Mouse (Mus musculus): ENCODE data around the gene Itsn1. TPM values are rescaled to one million over a fixed set of nuclear protein-coding genes. Genes with fewer than 3 reads are reported as not detected.
A peak's percentile ranks its signal among the peaks of the same experiment; 100 is the strongest.

Gene Itsn1
- 100 to 1,000 TPM; 158 to 175 TPM for total RNA-seq (2021)

- peak; percentile 99 for DNase-seq
These were observed at the start of gene Itsn1 for GRCm38 (mm10) chr16:91729066-91729482. Gene Itsn1, plus strand, starts transcription at chr16:91729281.

DNA sequence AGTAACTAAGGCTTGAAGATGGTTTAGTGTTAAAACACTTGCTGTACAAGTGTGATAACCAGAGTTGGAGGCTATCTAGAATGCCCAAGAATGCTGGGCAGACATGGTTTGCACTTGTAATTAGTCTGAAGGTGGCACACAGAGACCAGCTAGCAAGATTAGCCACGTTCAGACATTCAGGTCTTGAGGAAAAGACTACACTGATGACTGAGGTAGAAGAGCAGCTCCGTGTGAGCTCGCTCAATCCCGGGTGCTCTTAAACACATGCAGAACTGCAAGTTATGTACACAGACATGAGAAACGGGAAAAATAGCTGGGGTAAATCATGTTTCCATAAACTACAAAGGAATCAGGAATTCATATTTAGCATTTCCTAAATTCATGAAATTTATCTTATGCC is 48.4 kb upstream of the Itsn1 start:
- no peak for DNase-seq

DNA sequence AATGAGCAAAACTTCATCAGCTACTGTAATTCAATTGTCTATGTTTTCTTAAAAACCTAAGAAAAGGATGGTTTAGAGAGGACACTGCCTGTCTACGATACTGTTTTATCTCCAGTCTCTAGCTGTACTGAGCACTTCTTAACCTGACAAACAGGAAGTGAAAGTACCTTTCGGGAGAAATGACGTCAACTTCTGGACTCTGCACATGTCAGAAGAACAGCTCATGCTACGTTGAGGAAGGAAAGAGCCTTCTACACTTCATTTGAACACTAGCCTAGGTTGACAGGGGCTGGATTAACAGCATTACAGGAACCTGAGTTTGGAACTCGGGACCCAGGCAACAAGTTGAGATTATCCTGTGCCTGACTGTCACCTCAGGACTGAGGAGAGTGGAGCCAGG is 43.6 kb upstream of the Itsn1 start:
- DNase-seq: no peak

- DNase-seq: no peak
These were observed 42.7 kb upstream of the Itsn1 start for GRCm38 (mm10) chr16:91686369-91686768.

GRCm38 (mm10) chr16:91688023-91688618 is 41.0 kb upstream of the Itsn1 start:
- DNase-seq: no peak

DNA sequence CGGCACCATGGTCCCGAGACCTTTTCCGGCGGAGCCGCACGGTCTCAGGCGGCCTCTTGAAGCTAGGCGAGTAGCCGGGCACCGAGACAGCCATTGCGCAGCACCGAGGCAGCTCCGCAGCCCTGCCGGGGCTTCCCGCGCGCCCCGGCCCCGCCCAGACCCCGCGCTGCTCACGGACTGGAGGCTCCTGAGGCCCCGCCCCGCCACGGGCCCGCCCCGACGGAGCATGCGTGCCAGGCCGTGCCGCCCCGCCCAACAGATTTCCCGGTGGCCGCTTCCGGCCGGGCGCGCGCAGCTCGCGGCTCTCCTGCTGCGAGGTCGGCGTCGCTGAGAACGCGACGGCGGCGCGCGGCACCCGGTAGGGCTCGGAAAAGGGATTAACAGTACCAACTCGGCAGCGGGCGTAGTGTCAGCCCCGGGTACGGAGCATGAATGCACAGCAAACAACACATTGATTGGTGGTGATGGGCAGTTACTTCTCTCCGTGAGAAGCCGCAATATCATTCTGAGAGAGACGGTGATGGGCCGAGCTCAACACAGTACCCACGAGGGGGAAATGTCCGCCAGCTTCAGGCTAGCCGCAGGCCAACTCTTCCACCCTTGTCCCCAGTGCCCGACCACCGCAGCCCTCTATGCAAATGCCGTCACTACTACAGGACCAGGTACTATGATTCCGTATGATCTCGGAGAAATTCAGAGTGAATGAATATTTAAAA is 40.3 kb upstream of the Itsn1 start, which contains the start of gene Donson:
TSS of gene Donson (minus strand) at position 152 of the 716 bp plus-strand sequence.
- peak; percentile 92 for DNase-seq

DNA sequence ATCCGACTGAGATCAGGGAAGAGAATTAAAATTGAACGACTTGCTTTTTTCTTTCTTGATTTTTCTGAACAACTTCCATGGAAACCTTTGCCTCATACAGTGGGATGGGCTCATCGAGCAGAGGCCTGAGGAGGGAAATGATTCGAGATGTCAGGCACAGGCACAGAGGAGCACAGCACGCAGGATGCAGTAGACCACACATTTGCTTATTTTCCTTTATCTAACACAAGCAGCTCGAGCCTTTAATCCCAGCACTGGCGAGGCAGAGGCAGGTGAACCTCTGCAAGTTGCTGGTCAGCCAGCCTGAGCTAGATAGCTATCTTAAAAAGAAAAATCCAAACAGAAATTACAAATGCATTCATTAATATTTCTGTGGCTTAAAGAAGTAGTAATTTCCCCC is 39.3 kb upstream of the Itsn1 start:
- no peak for DNase-seq

DNA sequence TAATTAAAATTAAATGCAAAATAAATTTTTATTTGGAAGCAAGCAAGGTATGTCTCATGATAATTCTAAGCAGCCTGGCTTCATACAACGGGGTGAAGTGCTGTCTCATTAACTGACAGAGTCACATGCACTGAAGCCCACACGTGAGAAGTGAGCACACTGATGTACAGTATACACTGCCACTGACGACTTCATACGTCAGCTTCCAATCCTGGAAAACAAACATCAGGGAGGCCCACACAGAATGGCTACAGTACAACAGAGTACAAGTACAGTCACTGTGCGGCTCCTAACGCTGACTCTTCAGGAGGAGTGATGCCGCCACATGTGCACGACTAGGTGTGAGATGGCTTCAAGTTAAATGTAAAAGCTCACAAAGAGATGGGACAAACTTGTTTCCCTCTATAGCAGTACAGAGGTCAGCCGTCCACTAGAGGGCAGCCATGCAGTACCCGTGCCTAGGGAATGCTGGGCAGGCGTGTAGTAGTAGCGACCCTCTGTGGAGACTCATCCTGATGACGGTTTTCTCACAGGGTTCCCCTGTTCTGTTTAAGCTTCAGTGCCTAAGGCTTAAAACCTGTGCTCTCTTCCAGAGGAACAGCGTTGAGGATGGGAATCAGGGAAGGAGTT is 34.5 kb upstream of the Itsn1 start:
- DNase-seq: peak; percentile 55 to 57

DNA sequence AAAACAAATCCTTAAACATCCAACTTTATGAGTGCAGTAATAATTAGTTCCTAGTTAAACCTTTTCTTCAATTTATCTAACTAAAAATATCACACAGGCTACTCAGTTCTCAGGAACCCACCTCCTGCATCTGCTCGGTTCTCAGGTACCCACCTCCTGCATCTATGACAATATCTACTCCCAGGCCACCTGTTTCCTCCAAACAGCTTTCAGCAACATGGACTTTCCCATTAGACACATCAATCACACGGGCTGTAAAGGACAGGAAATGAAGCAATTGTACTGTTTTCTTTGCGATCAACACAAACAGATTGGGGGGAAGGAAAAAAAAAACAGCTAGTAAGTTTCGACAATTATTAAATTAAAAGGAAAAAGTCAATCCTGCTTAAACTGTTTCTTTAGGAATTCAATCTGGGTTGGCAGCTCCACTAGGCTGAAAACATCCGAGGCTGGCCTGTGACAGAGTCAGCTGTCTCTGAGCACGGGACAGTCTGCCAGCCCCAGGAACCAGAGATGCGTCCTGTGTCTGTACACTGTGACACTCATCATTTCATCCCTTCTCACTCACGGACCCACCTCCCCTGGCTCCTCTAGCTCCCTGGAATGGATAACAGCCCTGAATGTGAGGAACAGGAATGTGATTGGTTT is 33.8 kb upstream of the Itsn1 start:
- DNase-seq: no peak

DNA sequence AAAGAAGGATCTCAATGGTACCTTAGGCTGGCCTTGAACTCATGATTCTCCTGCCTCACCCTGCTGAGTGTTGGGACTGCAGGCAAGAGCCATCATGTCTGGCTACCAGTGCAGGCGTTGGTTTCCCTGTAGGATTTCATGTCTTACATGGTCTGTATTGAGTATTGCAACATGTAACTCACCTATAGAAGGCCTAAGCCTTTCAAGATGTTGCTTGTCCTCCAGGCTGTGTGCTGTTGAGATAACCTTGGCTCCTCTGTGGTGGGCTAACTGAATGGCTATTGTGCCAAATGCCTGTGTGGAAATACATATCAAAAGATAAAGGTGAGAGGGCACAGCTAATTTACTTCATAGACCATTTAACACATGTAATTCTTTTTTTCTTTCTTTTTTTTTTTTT is 30.1 kb upstream of the Itsn1 start:
- DNase-seq: no peak

DNA sequence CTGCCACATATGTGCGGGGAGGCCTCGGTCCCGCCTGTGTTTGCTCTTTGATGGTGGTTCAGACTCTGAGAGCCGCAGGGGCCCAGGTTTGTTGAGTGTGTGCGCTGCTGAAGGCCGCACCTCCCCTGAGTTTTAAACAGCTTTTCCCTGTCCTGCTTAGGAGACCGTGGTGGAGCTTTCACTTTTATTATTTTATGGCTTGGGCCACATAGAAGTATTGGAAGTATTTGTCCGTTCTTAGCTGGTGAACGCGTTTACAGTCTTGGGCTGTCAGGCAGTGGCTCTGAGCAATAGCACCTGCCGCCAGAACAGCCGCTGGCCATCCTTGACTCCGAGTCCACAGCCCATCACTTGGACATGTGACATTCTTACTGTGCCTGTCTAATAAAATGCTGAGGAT is 27.2 kb upstream of the Itsn1 start:
- DNase-seq: no peak

GRCm38 (mm10) chr16:91702771-91703188 is 26.3 kb upstream of the Itsn1 start:
- peak in 1 of 2 experiments; percentile 20 for DNase-seq

- DNase-seq: no peak
These were observed 24.3 kb upstream of the Itsn1 start for GRCm38 (mm10) chr16:91704603-91705340.

DNA sequence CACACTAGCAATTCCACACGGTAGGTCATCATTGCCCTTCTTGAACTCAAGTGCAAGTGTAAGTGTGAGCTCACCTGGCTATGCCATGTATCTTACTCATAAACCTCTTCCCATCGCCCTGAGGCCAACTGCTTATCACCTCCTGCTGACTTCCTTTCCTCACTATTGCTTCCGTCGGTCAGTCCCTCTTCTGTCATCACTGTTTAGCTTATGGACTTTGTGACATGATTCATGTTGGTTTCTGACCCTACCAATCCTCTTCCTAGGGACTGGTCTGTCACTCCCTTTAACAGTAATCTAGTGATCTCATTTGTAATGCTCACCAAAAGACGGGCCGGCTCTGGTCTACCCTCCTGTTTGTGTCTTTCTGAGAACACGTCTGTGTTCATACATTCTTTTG is 18.8 kb upstream of the Itsn1 start:
- DNase-seq: no peak

DNA sequence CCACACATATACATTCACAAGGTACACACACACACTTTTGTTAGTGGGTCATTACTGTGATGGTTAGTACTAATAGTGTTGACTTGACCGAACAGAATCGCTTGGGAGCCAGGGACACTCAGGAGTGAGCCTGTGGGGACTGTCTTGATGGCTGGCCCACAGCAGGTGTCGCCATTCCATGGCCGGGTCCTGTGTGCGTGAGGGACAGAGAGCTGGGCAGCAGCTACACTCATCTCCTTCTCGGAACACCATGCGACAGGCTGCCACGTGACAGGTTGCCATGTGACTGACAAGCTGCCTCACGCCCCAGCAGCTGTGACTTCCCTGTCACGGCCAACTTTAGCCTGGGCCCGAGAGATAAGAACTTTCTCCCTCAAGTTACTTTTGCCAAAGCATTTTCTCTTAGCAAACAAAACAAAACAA is 12.1 kb upstream of the Itsn1 start:
- no peak for DNase-seq

- no peak for DNase-seq
These were observed 11.7 kb upstream of the Itsn1 start for GRCm38 (mm10) chr16:91717399-91717798.

GRCm38 (mm10) chr16:91724247-91724646 is 4.8 kb upstream of the Itsn1 start:
- DNase-seq: peak; percentile 29 to 55

DNA sequence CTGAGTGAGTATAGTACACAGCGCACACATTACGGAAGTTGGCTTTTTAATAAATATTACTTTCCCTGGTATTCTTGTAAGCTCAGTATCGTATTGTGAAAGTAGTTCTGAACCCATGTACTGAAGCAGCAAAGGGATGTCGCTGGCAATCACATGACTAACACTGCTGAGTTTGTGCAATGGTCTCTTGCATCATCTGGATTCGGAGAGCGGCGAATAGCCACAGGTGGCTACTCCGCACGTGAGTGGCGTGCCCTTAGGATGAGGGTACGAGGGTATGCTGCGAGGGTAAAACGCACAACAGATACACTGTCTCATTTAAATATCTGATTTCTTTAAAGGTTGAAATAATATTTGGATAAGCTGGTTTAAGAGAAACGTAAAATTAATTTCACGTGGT is 1.6 kb upstream of the Itsn1 start:
- no peak for DNase-seq

GRCm38 (mm10) chr16:91728123-91729065 is 687 bp upstream of the Itsn1 start, which contains the start of gene Cryzl1:
Gene Cryzl1, minus strand, starts transcription at chr16:91728975.
- peak; percentile 97 to 98 for DNase-seq

GRCm38 (mm10) chr16:91729821-91730441 is 850 bp downstream of the Itsn1 start:
- DNase-seq: peak; percentile 27 to 39

DNA sequence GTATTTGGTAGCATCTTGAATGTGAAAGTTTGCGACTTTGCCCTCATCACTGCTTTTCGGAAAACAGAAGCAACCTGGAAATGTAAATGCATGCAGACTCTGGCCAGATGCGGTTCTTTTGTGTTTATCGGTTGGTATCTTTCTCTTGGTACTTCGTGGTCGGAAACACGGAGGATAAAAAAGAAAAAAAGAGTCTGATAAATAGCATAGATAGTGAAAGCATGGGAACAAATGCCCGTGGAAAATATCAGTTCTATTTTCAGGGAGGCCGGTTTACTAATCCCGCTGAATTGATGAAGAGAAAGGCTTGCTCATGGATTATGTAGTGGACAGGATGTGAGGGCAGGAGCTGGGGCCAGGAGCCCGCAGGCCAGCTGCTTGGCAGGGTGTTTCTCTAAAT is 1.4 kb downstream of the Itsn1 start:
- no peak for DNase-seq
